In genomic region chr17:46138563-46139236, GRCm38 (mm10) we compare ENCODE assay signal across 18 mouse cellular contexts. TPM values are rescaled to one million over a fixed set of nuclear protein-coding genes. Genes with fewer than 3 reads are reported as not detected.
DNase-seq lines count a peak whose midpoint lies in the region; ATAC-seq and TF ChIP-seq lines count a peak whose summit lies in the region.
"Had no signal": no experiment of that assay in that cellular context is flagged by ENCODE, and none has a peak within 500 bp of the region (broad histone marks: within the 10 kb centered on the region; RNA-seq: fewer than 3 reads in every experiment).

No protein-coding gene starts in this region.

- ATAC-seq in lung, postnatal 0 days: peak; percentile 75
- ATAC-seq in liver, embryonic 12.5 days: peak; percentile 73
- ATAC-seq in megakaryocyte-erythroid progenitor cell, adult 5-6 weeks (replicated peaks; ENCODE audit: low FRiP score, low TSS enrichment, poor library complexity, severe bottlenecking): peak; percentile 64
- ATAC-seq: midbrain, embryonic 16.5 days had no signal

- DNase-seq in lung, postnatal 0 days (ENCODE audit: low spot score): peak; percentile 76
- DNase-seq in lung, postnatal 25 days (ENCODE audit: low spot score): no peak
- peak; percentile 51 for DNase-seq in adrenal gland, postnatal 25 days
- no peak for DNase-seq in kidney, postnatal 14 days
- DNase-seq in gastrocnemius, postnatal 14 days: no peak
- DNase-seq in gastrocnemius, adult 18-20 months (ENCODE audit: low spot score): no peak
- DNase-seq: cerebellum, postnatal 36 days; gastrocnemius, postnatal 36 days; heart, postnatal 4 days; right cerebral cortex, postnatal 25 days had no signal

- no peak overlapping the region for H3K4me2 ChIP-seq in lung, postnatal 0 days (replicated peaks; ENCODE audit: low read depth, low read length)
- 0 out of 2 replicates have a peak overlapping the region, but pooled peaks have one; percentile 3 for H3K4me2 ChIP-seq in liver, embryonic 12.5 days
- H3K4me2 ChIP-seq: embryonic facial prominence, embryonic 12.5 days; heart, embryonic 11.5 days; kidney, embryonic 15.5 days; lung, embryonic 15.5 days had no signal

- peak; percentile 82 for TF ChIP-seq EP300 in lung, postnatal 0 days (IDR thresholded peaks at IDR 0.05)

- no peaks in the 10 kb centered on the region for H3K9me3 ChIP-seq in lung, postnatal 0 days (ENCODE audit: low read length)
- H3K9me3 ChIP-seq in liver, embryonic 12.5 days (replicated peaks): no peaks in the 10 kb centered on the region
- H3K9me3 ChIP-seq: embryonic facial prominence, embryonic 12.5 days; forebrain, embryonic 10.5 days; kidney, embryonic 15.5 days; lung, embryonic 15.5 days had no signal

- H3K36me3 ChIP-seq in lung, postnatal 0 days (ENCODE audit: insufficient read depth, low read length): no peaks in the 10 kb centered on the region
- no peaks in the 10 kb centered on the region for H3K36me3 ChIP-seq in liver, embryonic 12.5 days
- H3K36me3 ChIP-seq: embryonic facial prominence, embryonic 12.5 days; kidney, embryonic 15.5 days; lung, embryonic 15.5 days had no signal

- H3K27ac ChIP-seq in lung, postnatal 0 days (ENCODE audit: low read length): no peak overlapping the region
- H3K27ac ChIP-seq in liver, embryonic 12.5 days: peak overlapping the region; percentile 58
- H3K27ac ChIP-seq: embryonic facial prominence, embryonic 12.5 days; forebrain, embryonic 10.5 days; kidney, embryonic 15.5 days; lung, embryonic 15.5 days had no signal

- no peak overlapping the region for H3K9ac ChIP-seq in lung, postnatal 0 days (replicated peaks; ENCODE audit: low read depth)
- H3K9ac ChIP-seq in liver, embryonic 12.5 days: peak overlapping the region; percentile 9; the same call in 1 of the 2 replicates
- H3K9ac ChIP-seq: embryonic facial prominence, embryonic 12.5 days; kidney, embryonic 15.5 days; lung, embryonic 15.5 days had no signal

- no peak; the same call in 1 of the 2 replicates for TF ChIP-seq CTCF in lung, postnatal 0 days (IDR thresholded peaks at IDR 0.05)

- peaks cover 6% of the 10 kb centered on the region; the same call in 1 of the 2 replicates for H3K4me1 ChIP-seq in lung, postnatal 0 days (ENCODE audit: insufficient read depth, low read depth, low read length)
- H3K4me1 ChIP-seq in liver, embryonic 12.5 days: peaks cover 22% of the 10 kb centered on the region

- intact Hi-C loops in gastrocnemius, postnatal 14 days (cut with DNase I; ENCODE audit: low total_unique reads): no loop called here

- H3K4me3 ChIP-seq in lung, postnatal 0 days (ENCODE audit: low read depth, low read length): no peak overlapping the region
- H3K4me3 ChIP-seq in liver, embryonic 12.5 days: no peak overlapping the region
- H3K4me3 ChIP-seq: embryonic facial prominence, embryonic 12.5 days; forebrain, embryonic 10.5 days; kidney, embryonic 15.5 days; lung, embryonic 15.5 days had no signal

- 36% methylated on average over 8 of the region's 8 CpGs for WGBS in lung, postnatal 0 days
- WGBS in liver, embryonic 12.5 days (ENCODE audit: insufficient replicate concordance): 32% methylated on average over 8 of the region's 8 CpGs

- no peaks in the 10 kb centered on the region for H3K27me3 ChIP-seq in lung, postnatal 0 days (replicated peaks; ENCODE audit: insufficient read depth, low read length)
- peaks cover 28% of the 10 kb centered on the region for H3K27me3 ChIP-seq in liver, embryonic 12.5 days (replicated peaks)
- H3K27me3 ChIP-seq: embryonic facial prominence, embryonic 12.5 days; kidney, embryonic 15.5 days; lung, embryonic 15.5 days had no signal

RNA-seq across cellular contexts. Expression of gene Rsph9, which starts 5.3 kb away (rescaled TPM):
- 31.7 and 32.4 TPM in 2 replicates for polyA plus RNA-seq in lung, postnatal 0 days (2015; fragmentation: Nextera tagmentation; extraction: Ambion mirVana)
- 4.4 and 7.6 TPM in 2 replicates for total RNA-seq in adrenal gland, postnatal 25 days (2021)
- polyA plus RNA-seq in liver, embryonic 12.5 days (2016; fragmentation: Nextera tagmentation; extraction: Ambion mirVana): 0.72 and 1.5 TPM in 2 replicates
- total RNA-seq in megakaryocyte-erythroid progenitor cell, adult 5-6 weeks (2014; fragmentation: Nextera tagmentation): 4.3 TPM in 1 of 2 replicates, not detected in the other
- total RNA-seq in megakaryocyte-erythroid progenitor cell, adult 5-6 weeks (2017): not detected in 2 replicates
- total RNA-seq in gastrocnemius, postnatal 14 days (2021): under 1 TPM; 0.43 to 0.66 TPM
- under 1 TPM; 0.47 to 0.57 TPM for total RNA-seq in gastrocnemius, adult 18-20 months (2021)

RNA-seq across cellular contexts. Expression of gene Mad2l1bp, which starts 14.7 kb away (rescaled TPM):
- polyA plus RNA-seq in lung, postnatal 0 days (2015; fragmentation: Nextera tagmentation; extraction: Ambion mirVana): 43.5 and 44.6 TPM in 2 replicates
- total RNA-seq in adrenal gland, postnatal 25 days (2021): 18.3 and 20.6 TPM in 2 replicates
- 44.1 and 46.7 TPM in 2 replicates for polyA plus RNA-seq in liver, embryonic 12.5 days (2016; fragmentation: Nextera tagmentation; extraction: Ambion mirVana)
- total RNA-seq in megakaryocyte-erythroid progenitor cell, adult 5-6 weeks (2014; fragmentation: Nextera tagmentation): 15.4 and 16.1 TPM in 2 replicates
- 8.0 and 9.7 TPM in 2 replicates for total RNA-seq in megakaryocyte-erythroid progenitor cell, adult 5-6 weeks (2017)
- 10 to 100 TPM; 14.6 to 15.6 TPM for total RNA-seq in gastrocnemius, postnatal 14 days (2021)
- 10 to 100 TPM; 16.6 to 19.3 TPM for total RNA-seq in gastrocnemius, adult 18-20 months (2021)

RNA-seq across cellular contexts. Expression of gene Gtpbp2, which starts 22.1 kb away (rescaled TPM):
- polyA plus RNA-seq in lung, postnatal 0 days (2015; fragmentation: Nextera tagmentation; extraction: Ambion mirVana): 38.8 and 39.5 TPM in 2 replicates
- 101 and 112 TPM in 2 replicates for total RNA-seq in adrenal gland, postnatal 25 days (2021)
- 32.6 and 33.7 TPM in 2 replicates for polyA plus RNA-seq in liver, embryonic 12.5 days (2016; fragmentation: Nextera tagmentation; extraction: Ambion mirVana)
- 47.9 and 52.5 TPM in 2 replicates for total RNA-seq in megakaryocyte-erythroid progenitor cell, adult 5-6 weeks (2014; fragmentation: Nextera tagmentation)
- total RNA-seq in megakaryocyte-erythroid progenitor cell, adult 5-6 weeks (2017): 23.7 and 24.6 TPM in 2 replicates
- 10 to 100 TPM; 45.4 to 56.3 TPM for total RNA-seq in gastrocnemius, postnatal 14 days (2021)
- total RNA-seq in gastrocnemius, adult 18-20 months (2021): 10 to 100 TPM; 41.0 to 41.4 TPM

RNA-seq across cellular contexts. Expression of gene Mrps18a, which starts 27.9 kb away (rescaled TPM):
- 96.4 and 103 TPM in 2 replicates for polyA plus RNA-seq in lung, postnatal 0 days (2015; fragmentation: Nextera tagmentation; extraction: Ambion mirVana)
- total RNA-seq in adrenal gland, postnatal 25 days (2021): 107 and 108 TPM in 2 replicates
- 107 and 110 TPM in 2 replicates for polyA plus RNA-seq in liver, embryonic 12.5 days (2016; fragmentation: Nextera tagmentation; extraction: Ambion mirVana)
- 67.8 and 89.9 TPM in 2 replicates for total RNA-seq in megakaryocyte-erythroid progenitor cell, adult 5-6 weeks (2014; fragmentation: Nextera tagmentation)
- total RNA-seq in megakaryocyte-erythroid progenitor cell, adult 5-6 weeks (2017): 39.1 and 50.0 TPM in 2 replicates
- 10 to 100 TPM; 61.3 to 61.8 TPM for total RNA-seq in gastrocnemius, postnatal 14 days (2021)
- 10 to 100 TPM; 86.2 to 99.1 TPM for total RNA-seq in gastrocnemius, adult 18-20 months (2021)

Comparison
In these comparisons a context has a peak if more than half of its experiments do, and no peak if none do; other contexts are left out.
1. DNase-seq: peak in lung, postnatal 0 days (single experiment) and adrenal gland, postnatal 25 days (single experiment); none in lung, postnatal 25 days (single experiment), kidney, postnatal 14 days (single experiment), gastrocnemius, postnatal 14 days (single experiment) and gastrocnemius, adult 18-20 months (single experiment).
2. Peak in every context shown above with its lines, with median percentiles within 50 percentile points of each other: ATAC-seq.